Mouse (Mus musculus) naive thymus-derived CD4-positive, alpha-beta T cell, adult 2 months (primary cell): ENCODE measurements around the gene Gm17324.

ENCODE experiments used
- DNase-seq: peaks from one replicate; pipeline ENCODE4 v3.0.0-alpha.2; 2011; ENCODE audit warnings: low read depth

Gm17324 gene

GRCm38 (mm10) chr9:78463337-78463736, 14.8 kb upstream of the Gm17324 start:
- DNase-seq = no peak

GRCm38 (mm10) chr9:78457026-78457425, 8.4 kb upstream of the Gm17324 start:
- no peak for DNase-seq

GRCm38 (mm10) chr9:78451382-78451781, 2.8 kb upstream of the Gm17324 start:
- no peak for DNase-seq

GRCm38 (mm10) chr9:78450404-78450803, 1.8 kb upstream of the Gm17324 start:
- DNase-seq = no peak

DNA sequence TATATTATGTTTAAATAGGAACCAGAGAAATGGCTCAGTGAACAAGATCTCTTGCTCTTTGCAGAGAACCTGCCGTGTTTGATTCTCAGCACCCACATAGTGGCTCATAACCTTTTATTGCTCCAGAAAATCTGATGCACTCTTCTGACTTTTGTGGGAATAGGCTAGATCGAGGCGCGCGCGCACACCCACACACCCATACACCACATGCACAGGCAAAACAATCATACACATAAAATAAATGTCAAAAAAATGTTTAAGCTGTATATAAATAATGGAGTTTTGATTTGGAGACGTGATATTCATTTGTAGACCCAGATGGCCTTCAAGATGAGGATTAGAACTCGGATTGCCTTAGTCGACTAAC, 997 bp downstream of the Gm17324 start:
- no peak for DNase-seq

DNA sequence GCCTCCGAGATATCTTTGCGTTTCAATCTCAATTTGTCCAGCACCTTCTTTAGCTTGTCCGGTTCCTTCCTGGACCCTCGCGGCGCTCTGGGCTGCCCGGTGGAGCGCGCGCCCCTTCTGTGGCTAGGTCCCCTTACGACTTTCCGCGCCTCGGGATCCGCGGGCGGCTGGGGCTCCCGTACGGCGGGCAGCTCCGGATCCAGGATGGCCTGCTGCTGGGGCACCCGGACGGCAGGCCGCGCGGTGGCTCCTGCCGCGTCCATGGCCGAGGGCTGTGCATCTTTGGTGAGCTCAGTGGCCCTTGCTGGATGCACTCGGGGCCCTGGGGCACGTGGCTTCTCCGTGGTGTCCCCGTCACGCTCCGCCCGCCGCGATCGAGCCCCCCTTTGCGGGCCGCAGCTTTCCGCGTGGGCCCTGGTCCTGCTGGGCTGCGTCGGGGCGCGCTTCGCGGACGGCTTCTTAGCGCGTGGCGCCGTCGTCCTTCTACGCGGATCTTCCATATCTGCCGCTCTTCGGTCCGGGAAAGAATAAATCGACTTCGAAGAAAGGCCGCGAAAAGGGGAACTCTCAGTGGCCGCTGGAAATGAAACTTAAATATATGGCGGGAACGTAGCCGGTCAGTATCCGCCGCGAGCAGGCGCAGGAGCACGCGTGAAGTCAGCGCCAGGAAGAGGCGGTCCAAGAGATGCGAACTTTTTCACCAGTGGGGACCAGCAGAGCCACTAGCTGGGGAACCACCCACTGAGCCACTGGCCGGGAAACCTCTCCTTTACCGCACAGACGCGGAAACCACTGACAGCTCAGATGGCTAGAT, 5.8 kb downstream of the Gm17324 start, which contains the start of gene Cgas:
TSS of gene Cgas (minus strand) at position 659 of the 814 bp plus-strand sequence.
- peak; percentile 71 for DNase-seq

DNA sequence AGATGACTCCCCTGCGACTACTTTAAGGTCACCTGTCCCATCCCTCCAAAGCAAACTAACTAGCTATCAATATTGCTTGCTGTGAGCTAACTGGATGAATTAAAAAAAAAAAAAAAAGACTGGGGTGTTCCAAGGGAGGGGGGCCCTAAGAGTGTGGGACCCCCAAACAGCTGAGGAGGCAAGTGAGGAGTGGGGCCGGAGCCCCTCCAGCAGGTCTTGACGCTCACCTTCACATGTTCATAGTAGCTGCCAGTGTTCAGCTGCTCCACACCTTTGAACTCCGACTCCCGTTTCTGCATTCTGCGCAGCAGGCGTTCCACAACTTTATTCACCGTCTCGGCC, 6.4 kb downstream of the Gm17324 start:
- no peak for DNase-seq

- DNase-seq = no peak
Measured at GRCm38 (mm10) chr9:78439426-78439825, 9.2 kb downstream of the Gm17324 start.

DNA sequence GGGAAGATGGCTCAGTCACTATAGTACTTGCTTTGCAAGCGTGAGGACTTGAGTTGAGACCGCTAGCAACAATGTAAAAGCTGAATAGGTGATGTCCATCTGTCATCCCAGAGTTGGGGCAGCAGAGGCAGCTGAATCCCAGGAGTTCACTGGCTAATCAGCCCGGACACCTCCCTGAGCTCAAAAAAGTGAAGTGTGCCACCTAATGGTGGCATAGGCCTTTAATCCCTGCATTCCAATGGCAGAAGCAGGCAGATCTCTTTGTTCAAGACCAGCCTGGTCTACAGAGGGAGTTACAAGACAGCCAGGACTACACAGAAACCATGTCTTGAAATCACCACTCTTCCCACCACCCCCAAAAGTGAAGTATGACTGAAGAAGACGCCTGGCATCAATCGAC, 16.1 kb downstream of the Gm17324 start:
- no peak for DNase-seq

DNA sequence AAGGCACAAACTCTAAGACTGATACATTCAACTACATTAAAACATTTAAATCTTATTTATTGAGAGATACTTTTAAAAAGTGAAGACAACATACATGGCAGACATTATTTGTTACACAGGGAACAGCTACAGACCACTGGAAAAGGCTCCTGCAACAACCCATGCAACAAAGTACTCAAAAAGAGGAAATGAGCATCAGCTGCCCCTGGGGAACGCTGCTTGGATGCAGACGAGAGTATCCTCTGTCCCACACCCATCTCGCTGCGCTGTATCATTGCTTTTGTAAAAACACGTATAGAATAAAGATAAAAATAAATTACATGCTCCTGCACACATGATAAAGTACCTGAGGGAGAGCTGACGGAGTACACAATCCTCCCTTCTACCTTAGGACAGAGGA, 18.1 kb downstream of the Gm17324 start:
- DNase-seq = no peak

- DNase-seq = no peak
Measured at GRCm38 (mm10) chr9:78429551-78429950, 19.0 kb downstream of the Gm17324 start.

GRCm38 (mm10) chr9:78428870-78429432, 19.6 kb downstream of the Gm17324 start:
- peak; percentile 23 for DNase-seq

DNA sequence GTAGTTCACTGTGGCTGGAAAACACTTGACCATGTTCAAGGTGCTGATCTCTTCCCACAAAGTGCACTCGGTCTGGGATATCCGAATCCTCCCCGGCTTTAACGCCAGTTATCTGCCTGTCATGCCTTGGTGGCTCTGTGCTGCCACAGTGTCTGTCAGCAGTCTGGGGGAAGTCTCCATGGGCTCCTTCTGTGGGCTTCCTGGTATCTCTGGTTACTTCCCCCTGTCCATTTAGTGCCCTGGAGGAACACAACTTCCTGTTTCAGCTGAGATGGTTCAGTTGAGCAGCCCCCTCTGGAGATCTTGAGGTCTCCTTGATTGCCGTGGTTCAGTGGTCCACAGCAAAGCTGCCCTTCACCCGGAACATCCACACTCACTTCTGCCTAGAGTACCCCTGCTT, 20.4 kb downstream of the Gm17324 start:
- peak; percentile 36 for DNase-seq

DNA sequence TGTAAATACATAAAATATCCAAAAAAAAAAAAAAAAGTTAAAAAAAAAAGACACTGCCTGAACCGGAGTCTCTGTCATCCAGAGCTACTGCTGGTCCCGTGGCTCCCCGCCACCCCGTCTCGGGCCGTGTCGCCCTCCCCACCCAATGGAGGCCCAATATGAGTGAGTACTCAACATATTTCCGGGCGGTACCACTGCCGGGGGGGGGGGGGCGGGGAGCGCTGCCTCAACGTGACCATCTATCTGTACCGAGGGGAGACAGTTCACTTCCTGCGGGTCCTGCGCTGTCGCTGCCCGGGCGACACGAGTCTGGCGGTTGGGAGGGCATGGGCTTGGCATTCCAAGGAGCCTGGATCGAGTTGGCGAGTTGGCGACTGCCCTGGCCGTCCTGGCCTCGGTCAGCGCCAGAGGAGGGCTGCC, 21.2 kb downstream of the Gm17324 start:
- DNase-seq = peak; percentile 75

DNA sequence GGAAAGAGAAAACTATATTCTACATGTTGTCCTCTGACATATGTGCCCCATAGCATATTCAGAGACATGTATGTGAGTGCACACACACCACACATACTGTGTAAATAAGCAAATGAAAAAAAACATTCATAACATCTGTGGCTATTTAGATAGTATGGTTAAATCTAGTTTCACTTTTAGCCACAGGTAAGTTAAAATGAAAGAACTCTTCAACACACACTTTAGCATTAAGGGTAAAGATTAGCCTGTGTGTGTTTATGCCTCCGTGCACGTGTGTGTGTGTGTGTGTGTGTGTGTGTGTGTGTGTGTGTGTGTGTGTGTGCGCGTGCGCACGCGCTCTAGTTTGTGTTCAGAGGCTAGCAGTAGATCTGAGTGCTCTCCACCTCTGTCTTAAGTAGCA, 47.0 kb downstream of the Gm17324 start:
- DNase-seq = no peak

- DNase-seq = no peak
Measured at GRCm38 (mm10) chr9:78400570-78400969, 48.0 kb downstream of the Gm17324 start.
